Mouse (Mus musculus) bone marrow, adult 2 months (tissue): ENCODE results near the gene Helb.

Experiments
- CTCF ChIP-seq: fragments of 200-500 bp; IDR thresholded peaks from 2 replicates; pipeline ENCODE4 v1.5.1; 2011; ENCODE audit warnings: low read length, control low read depth; ENCODE audit not compliant: control insufficient read depth, insufficient read depth
- POLR2A ChIP-seq: fragments of 200-500 bp; IDR thresholded peaks from 2 replicates; pipeline ENCODE4 v1.6.1; 2011; ENCODE audit warnings: low read depth, mild to moderate bottlenecking, control low read depth, low read length, borderline replicate concordance; ENCODE audit not compliant: control insufficient read depth

- TF ChIP-seq CTCF (no peak), POLR2A (no peak)
These were observed 27.4 kb upstream of the Helb start for GRCm38 (mm10) chr10:120140193-120140592.
